Mouse (Mus musculus) frontal cortex, postnatal 14 days (tissue): Measurements from ENCODE around the gene Cdkn2b.

ENCODE experiments used
- DNase-seq, 2 experiments: peaks; one replicate each; pipeline ENCODE4 v3.0.0; 2022; ENCODE audit warnings: low spot score in 2 of 2

The Cdkn2b gene

GRCm38 (mm10) chr4:89293516-89293915 lies 17.3 kb downstream of the Cdkn2b start:
- DNase-seq, result no peak

GRCm38 (mm10) chr4:89289028-89289427 lies 21.8 kb downstream of the Cdkn2b start:
- DNase-seq, result no peak

DNA sequence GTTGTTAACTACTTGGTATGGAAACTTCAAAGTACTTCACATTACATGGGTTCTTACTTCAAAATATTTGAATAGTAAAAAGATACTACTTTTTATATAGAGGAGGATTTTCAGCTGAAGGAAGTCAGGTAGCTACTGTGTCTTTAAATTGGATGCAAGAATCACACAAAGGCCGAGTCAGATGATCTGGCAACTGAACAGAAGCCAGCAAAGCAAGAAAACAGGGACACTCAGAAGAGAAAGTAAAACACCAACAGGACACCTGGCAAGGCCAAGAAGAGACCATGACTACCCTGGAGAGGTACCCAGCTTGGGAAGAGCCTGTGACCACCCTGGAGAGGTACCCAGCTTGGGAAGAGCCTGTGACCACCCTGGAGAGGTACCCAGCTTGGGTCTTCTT lies 24.3 kb downstream of the Cdkn2b start:
- no peak for DNase-seq

- no peak for DNase-seq
Observed at GRCm38 (mm10) chr4:89285688-89286087, 25.2 kb downstream of the Cdkn2b start.

DNA sequence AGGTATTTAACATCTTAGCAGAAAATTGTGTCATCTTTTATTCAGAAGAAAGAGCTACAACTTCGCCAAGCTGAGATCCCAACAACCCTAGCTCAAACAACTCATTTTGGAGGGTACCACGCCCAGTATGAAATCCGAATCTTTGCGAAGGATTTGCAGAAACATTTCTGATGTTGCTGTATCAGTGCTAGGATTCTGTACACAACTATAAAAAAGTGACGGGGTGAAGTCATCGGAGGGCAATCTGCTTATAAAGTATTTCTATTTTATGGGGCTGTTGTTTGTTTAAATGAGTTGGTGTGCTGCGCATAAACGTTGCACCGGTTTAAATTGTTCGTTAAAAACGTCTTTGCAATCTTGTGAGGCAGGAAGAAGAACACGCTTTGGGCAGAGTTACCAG lies 28.2 kb downstream of the Cdkn2b start:
- no peak for DNase-seq

DNA sequence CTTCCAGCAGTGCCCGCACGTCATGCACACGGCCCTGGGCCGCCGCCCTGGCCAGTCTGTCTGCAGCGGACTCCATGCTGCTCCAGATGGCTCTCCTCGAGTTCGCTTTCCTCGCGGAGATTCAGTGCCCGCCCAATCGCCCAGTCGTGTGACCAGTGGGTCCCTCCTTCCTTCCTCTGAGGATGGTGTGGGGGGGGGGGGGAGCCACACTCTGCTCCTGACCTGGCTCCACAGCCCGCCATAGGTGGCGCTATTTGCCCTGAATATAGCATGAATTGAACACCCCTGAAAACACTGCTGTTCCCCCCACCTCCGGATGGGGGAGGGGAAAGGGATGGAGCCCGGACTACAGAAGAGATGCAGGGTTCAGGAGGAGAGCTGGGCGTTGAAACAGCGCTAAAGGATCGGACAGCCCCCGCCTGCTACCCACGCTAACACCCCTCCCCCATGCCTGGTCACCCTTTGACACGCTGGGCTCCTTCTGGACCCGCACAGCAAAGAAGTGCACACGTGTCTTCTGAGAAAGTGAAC lies 28.7 kb downstream of the Cdkn2b start:
- no peak for DNase-seq

GRCm38 (mm10) chr4:89281236-89281635 lies 29.6 kb downstream of the Cdkn2b start:
- no peak for DNase-seq

DNA sequence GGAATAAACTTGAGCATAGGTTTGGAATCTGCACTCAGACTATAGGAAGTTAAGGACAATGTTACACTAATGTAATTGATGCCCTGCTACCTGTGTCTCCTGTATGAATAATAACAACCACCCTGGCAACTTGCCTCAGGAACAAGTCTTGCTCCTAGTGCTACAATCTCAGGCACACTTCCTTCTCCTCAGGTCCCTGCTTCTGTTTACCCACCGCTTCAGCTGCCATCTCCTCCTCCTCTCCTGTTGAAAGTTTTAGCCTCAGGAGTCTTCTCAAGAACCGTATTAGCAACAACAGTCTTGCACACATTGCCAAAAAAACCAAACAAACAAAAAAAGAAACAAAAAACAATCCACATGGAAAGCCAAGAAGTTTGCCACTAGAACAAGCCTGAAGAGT lies 31.2 kb downstream of the Cdkn2b start:
- no peak for DNase-seq

- DNase-seq, result no peak
Observed at GRCm38 (mm10) chr4:89277381-89277940, 33.4 kb downstream of the Cdkn2b start.

DNA sequence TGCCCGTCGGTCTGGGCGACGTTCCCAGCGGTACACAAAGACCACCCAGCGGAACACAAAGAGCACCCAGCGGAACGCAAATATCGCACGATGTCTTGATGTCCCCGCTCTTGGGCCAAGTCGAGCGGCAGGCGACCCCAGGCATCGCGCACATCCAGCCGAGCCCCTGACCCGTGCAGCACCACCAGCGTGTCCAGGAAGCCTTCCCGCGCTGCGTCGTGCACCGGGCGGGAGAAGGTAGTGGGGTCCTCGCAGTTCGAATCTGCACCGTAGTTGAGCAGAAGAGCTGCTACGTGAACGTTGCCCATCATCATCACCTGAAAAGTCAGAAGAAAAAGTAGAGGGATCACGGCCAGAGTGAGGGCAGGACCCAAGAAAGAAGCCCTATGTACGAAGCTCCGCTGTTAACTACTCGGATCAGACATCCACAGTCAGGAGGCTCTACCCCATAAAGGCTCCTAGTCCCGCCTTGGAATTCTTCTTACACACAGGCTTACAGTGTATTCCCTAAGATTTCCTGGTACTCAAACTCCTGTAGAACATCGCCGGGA lies 34.1 kb downstream of the Cdkn2b start:
- no peak for DNase-seq

GRCm38 (mm10) chr4:89275811-89276584 lies 34.8 kb downstream of the Cdkn2b start:
- DNase-seq, result no peak

DNA sequence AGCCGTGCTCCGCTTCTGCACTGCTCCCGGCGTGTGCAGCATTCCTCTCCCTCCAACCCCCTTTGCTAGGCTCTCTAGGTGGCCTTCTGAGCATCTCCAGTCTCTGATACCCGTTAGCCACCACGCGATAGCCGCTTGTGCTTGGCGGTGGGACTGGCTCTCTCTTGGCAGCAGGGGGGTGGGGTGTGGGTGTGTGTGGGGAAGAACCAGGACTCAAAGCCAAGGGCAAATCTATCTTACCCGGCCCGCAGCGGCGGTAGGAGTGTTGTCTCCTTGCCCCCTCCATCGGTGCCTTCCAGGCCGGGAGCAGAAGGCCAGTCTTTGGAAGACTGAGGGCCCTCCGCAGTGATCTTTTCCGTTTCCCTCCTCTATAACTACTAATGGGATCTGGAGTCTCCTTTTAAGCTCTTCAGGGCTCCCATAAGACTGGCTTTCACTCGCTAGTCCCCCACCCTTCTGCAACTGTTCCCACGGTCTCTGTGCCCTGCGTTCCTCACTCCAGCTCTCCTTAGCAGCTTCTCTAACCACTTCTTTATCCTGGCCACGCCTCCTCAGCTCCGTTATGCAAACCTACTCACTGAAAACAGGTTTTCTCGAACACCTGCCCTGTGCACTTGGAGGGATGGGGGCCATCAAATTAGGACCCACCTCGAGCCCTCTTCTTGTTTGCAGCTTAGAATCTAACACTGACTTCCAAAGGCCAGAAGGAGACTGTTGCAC lies 35.9 kb downstream of the Cdkn2b start:
- no peak for DNase-seq

DNA sequence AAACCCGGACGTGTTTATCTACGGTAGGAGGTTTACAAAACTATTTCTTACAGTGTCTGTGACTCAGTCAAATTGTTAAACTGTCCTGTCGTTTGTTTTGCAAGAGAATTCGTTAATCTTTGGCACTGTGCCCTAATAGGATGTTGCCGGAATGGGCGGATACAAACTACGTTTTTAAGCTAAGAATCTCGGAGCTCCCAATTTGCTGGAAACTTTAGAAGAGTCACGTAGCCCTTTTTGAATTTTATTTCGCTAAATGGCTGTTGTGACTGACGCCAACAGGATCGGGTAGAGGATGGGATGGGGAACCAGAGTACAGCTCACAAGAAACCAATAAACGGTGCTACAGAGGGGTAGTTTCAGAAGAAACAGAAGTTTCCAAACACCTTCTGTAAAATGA lies 36.8 kb downstream of the Cdkn2b start:
- DNase-seq, result no peak

GRCm38 (mm10) chr4:89273585-89273984 lies 37.3 kb downstream of the Cdkn2b start:
- no peak for DNase-seq

GRCm38 (mm10) chr4:89272961-89273540 lies 37.8 kb downstream of the Cdkn2b start:
- DNase-seq, result no peak

GRCm38 (mm10) chr4:89272101-89272718 lies 38.6 kb downstream of the Cdkn2b start:
- DNase-seq, result no peak

GRCm38 (mm10) chr4:89257768-89258167 lies 53.1 kb downstream of the Cdkn2b start:
- DNase-seq, result no peak
